Mouse (Mus musculus) megakaryocyte, embryonic 14.5 days (primary cell): ENCODE measurements around the gene Plin4. TPM values are rescaled to one million over a fixed set of nuclear protein-coding genes. Genes with fewer than 3 reads are reported as not detected.

Experiments used
- H3K27me3 ChIP-seq: replicated peaks from 2 replicates; pipeline ENCODE3; 2012; ENCODE audit warnings: inconsistent platforms
- H3K36me3 ChIP-seq: replicated peaks from 2 replicates; pipeline ENCODE3; 2012; ENCODE audit warnings: low read length, inconsistent platforms, mixed read lengths
- H3K4me1 ChIP-seq: 2 replicates; pipeline ENCODE4 v1.6.1; 2012; ENCODE audit warnings: inconsistent platforms
- H3K4me3 ChIP-seq: replicated peaks from 2 replicates; pipeline ENCODE3; 2012; ENCODE audit warnings: moderate library complexity, mild to moderate bottlenecking, inconsistent platforms
- H3K9me3 ChIP-seq: 2 replicates; pipeline ENCODE4 v1.6.1; 2012; ENCODE audit warnings: inconsistent platforms
- FLI1 ChIP-seq: IDR thresholded peaks from 2 replicates; pipeline ENCODE4 v1.6.1; 2012; ENCODE audit warnings: low read length, inconsistent platforms, mixed read lengths
- GATA1 ChIP-seq: IDR thresholded peaks from 3 replicates; pipeline ENCODE4 v1.6.1; 2012; ENCODE audit warnings: mixed read lengths, low read length, inconsistent platforms, borderline replicate concordance
- polyA plus RNA-seq: library from polyadenylated mRNA; stranded (reverse); fragments of >175 nt; gene quantifications from 2 replicates; pipeline ENCODE4 v1.2.3, GENCODE M21; 2012; ENCODE audit warnings: low replicate concordance; ENCODE audit not compliant: insufficient read depth

Plin4 gene
- polyA plus RNA-seq, 1 experiment = not detected

GRCm38 (mm10) chr17:56102927-56103326 is 6.7 kb downstream of the Plin4 start:
- H3K27me3 ChIP-seq = no peaks in the 10 kb centered on the region
- no peak for TF ChIP-seq GATA1
- H3K36me3 ChIP-seq = peaks cover 72% of the 10 kb centered on the region

GRCm38 (mm10) chr17:56102158-56102557 is 7.4 kb downstream of the Plin4 start:
- peaks cover 30% of the 10 kb centered on the region for H3K4me1 ChIP-seq
- TF ChIP-seq GATA1 = no peak
- no peak for TF ChIP-seq FLI1
- no peaks in the 10 kb centered on the region for H3K27me3 ChIP-seq
- H3K4me3 ChIP-seq = no peak overlapping the region
- H3K9me3 ChIP-seq = no peaks in the 10 kb centered on the region
- peaks cover 72% of the 10 kb centered on the region for H3K36me3 ChIP-seq

More at GRCm38 (mm10) chr17:56102927-56103326, 6.7 kb downstream of the Plin4 start:
- Histone ChIP-seq H3K4me1 (peaks cover 30% of the 10 kb centered on the region), H3K4me3 (no peak overlapping the region), H3K9me3 (no peaks in the 10 kb centered on the region)

GRCm38 (mm10) chr17:56100811-56101210 is 8.8 kb downstream of the Plin4 start:
- H3K36me3 ChIP-seq = peaks cover 82% of the 10 kb centered on the region
- H3K4me3 ChIP-seq = no peak overlapping the region
- H3K9me3 ChIP-seq = no peaks in the 10 kb centered on the region
- TF ChIP-seq FLI1 (no peak), GATA1 (no peak)
- peaks cover 30% of the 10 kb centered on the region for H3K4me1 ChIP-seq
- H3K27me3 ChIP-seq = no peaks in the 10 kb centered on the region

DNA sequence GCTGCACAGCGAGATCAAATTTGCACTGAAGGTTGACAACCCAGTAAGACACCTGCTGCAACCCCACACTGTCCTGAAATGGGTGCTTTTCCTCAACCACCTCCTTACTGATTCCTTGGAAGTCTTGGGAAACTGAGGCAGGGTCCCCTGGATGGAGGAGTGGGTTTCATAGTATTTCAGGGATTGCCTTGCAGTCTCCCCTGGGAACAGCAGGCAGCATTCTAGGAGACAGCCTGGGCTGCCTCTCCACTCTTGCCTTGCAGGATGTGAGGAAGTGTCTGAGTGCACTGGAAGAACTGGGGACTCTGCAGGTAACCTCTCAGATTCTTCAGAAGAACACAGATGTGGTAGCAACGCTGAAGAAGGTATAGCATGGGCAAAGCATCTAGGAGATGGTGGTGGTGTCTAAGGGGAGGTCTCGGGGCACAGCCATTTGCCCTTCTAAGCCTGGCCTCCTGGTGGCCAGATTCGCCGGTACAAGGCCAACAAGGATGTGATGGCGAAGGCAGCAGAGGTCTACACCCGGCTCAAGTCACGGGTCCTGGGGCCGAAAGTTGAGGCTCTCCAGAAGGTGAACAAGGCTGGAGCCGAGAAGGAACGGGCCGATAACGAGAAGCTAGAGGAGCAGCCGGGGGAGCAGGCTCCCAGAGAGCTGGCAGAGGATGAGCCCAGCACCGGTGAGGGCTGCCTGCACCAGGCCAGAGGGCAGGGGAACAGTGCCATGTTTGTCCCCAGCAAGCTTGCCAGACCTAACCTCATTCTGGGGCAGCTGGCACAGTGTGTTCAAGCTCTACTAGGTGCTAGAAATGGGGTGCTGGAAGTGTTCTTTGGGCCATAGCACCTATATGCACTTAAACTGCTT is 10.7 kb downstream of the Plin4 start:
- Histone ChIP-seq H3K4me3 (no peak overlapping the region), H3K36me3 (peaks cover 96% of the 10 kb centered on the region), H3K9me3 (no peaks in the 10 kb centered on the region), H3K27me3 (no peaks in the 10 kb centered on the region), H3K4me1 (peaks cover 30% of the 10 kb centered on the region)
- TF ChIP-seq GATA1 (no peak), FLI1 (no peak)

DNA sequence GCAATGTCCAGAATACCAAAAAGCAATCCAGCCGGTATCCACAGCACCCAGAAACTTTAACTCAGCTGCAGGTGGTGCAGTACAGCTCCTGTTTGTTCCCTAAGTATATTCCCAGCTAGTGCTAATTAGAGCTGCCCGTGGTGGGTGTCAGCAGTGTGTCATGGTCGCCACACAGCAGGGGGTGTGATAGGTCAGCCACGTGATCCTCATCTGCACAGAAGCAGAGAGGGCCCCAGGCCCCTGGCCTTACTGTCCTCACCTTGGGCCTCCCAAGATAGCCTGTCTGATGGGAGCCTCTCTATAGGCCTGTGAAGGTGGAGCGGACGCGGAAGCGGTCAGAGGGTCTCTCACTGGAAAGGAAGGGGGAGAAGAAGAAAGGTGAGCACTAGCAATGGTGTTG is 11.4 kb downstream of the Plin4 start:
- Histone ChIP-seq H3K4me1 (peaks cover 27% of the 10 kb centered on the region), H3K27me3 (no peaks in the 10 kb centered on the region), H3K9me3 (no peaks in the 10 kb centered on the region), H3K4me3 (no peak overlapping the region), H3K36me3 (peaks cover 95% of the 10 kb centered on the region)
- TF ChIP-seq GATA1 = no peak
- TF ChIP-seq FLI1 = no peak

DNA sequence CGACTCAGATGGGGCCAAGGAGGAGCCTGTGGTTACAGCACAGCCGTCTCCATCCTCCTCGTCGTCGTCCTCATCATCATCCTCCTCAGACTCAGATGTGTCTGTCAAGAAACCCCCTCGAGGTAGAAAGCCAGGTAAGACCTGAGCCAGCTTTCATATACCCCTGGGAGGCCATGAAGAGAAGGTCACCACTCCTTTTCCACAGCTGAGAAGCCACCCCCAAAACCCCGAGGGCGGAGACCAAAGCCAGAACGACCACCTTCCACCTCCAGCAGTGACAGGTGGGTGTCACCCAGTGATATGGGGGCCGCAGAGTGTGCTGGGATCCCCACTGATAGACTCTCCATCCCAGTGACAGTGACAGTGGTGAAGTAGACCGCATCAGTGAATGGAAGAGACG is 12.7 kb downstream of the Plin4 start:
- H3K4me3 ChIP-seq = no peak overlapping the region
- H3K4me1 ChIP-seq = peaks cover 19% of the 10 kb centered on the region
- H3K36me3 ChIP-seq = peaks cover 90% of the 10 kb centered on the region
- H3K9me3 ChIP-seq = no peaks in the 10 kb centered on the region
- no peaks in the 10 kb centered on the region for H3K27me3 ChIP-seq
- TF ChIP-seq GATA1 (no peak), FLI1 (no peak)

DNA sequence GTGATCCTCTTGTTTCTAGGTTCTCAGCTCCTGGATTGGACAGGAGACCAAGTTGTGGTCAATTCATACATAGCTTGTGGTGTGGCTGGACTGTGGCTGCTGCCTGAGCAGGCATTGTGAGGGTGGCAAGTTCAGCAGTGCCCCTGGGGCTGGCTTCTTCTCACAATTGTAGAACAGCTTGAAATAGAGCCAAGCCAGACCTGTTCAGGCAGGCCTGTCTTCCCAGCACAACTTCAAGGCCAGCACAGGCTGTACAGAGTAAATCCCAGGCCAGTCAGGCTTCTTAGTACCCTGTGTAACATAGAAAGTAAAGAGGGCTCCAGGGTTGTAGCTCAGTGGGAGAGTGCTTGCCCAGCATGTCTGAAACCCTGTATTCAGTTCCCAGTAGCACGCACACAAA is 16.8 kb downstream of the Plin4 start:
- Histone ChIP-seq H3K4me3 (no peak overlapping the region), H3K36me3 (peaks cover 84% of the 10 kb centered on the region), H3K27me3 (no peaks in the 10 kb centered on the region), H3K4me1 (peaks cover 30% of the 10 kb centered on the region), H3K9me3 (no peaks in the 10 kb centered on the region)
- no peak for TF ChIP-seq GATA1
- TF ChIP-seq FLI1 = no peak

DNA sequence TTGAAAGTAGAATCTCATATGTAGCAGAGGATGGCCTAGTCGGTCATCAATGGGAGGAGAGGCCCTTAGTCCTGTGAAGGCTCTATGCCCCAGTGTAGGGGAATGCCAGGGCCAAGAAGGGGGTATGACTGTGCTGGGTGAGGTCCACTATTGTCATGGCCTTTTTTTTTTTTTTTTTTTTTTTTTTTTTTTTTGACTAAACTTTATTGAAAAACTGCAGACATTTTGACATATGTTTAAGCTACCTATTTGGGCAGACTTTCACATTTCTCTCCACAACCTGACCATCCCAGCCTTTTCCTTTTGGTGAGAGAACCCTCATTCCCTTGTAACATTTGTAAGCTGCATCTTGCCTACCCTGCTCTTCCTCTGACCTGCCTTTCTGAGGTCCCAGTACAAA is 17.3 kb downstream of the Plin4 start:
- Histone ChIP-seq H3K4me3 (no peak overlapping the region), H3K36me3 (peaks cover 84% of the 10 kb centered on the region), H3K4me1 (peaks cover 32% of the 10 kb centered on the region), H3K27me3 (no peaks in the 10 kb centered on the region), H3K9me3 (no peaks in the 10 kb centered on the region)
- TF ChIP-seq FLI1 (no peak), GATA1 (no peak)

GRCm38 (mm10) chr17:56080781-56081585 is 28.6 kb downstream of the Plin4 start:
- Histone ChIP-seq H3K9me3 (no peaks in the 10 kb centered on the region), H3K4me3 (peak overlapping the region; percentile 93), H3K36me3 (peaks cover 46% of the 10 kb centered on the region), H3K4me1 (peaks cover 52% of the 10 kb centered on the region), H3K27me3 (no peaks in the 10 kb centered on the region)
- TF ChIP-seq GATA1 (no peak), FLI1 (no peak)

GRCm38 (mm10) chr17:56079921-56080320 is 29.7 kb downstream of the Plin4 start:
- Histone ChIP-seq H3K36me3 (peaks cover 36% of the 10 kb centered on the region), H3K4me1 (peaks cover 62% of the 10 kb centered on the region), H3K9me3 (no peaks in the 10 kb centered on the region), H3K4me3 (peak overlapping the region; percentile 93), H3K27me3 (no peaks in the 10 kb centered on the region)
- TF ChIP-seq GATA1 (no peak), FLI1 (no peak)
